Mouse (Mus musculus): ENCODE results near the gene Wdr73.

Gene Wdr73

DNA sequence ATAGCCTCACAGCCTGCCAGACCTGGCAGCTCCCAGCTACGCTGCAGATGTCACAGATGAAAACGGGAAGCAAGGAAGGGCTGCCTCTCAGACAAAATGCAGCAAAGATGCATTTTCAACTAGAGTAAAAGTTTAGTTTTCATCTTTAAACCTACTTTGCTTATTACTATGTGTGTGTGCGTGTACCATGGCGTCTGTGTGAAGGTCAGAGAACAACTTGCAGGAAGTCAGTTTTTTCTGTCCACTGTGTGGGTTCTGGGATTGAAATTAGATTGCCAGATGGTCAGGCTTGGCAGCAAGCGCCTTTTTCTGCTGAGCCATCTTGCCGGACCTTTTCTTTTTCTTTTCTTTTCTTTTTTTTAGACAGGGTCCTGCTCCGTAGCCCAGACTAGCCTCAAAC, 6.9 kb downstream of the Wdr73 start:
- no peak for DNase-seq

DNA sequence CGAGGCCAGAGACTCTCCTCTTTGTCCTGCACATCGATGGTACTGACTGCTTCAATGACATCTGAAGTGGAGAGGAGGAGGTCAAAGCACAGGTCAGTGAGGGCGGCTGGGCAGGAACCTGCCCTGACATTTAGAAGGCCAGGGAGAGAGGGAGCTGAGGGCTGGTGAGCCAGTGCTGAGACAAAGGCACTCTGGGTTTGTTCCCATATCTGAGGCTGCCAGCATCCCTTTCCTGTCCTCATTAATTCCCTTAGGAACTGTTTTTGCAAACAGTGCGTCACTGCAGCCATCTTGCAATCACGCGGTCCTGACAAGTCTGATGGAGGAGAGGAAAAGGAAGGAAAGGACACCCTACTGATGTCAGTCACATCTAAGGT, 7.3 kb downstream of the Wdr73 start:
- DNase-seq: peak; percentile 38

DNA sequence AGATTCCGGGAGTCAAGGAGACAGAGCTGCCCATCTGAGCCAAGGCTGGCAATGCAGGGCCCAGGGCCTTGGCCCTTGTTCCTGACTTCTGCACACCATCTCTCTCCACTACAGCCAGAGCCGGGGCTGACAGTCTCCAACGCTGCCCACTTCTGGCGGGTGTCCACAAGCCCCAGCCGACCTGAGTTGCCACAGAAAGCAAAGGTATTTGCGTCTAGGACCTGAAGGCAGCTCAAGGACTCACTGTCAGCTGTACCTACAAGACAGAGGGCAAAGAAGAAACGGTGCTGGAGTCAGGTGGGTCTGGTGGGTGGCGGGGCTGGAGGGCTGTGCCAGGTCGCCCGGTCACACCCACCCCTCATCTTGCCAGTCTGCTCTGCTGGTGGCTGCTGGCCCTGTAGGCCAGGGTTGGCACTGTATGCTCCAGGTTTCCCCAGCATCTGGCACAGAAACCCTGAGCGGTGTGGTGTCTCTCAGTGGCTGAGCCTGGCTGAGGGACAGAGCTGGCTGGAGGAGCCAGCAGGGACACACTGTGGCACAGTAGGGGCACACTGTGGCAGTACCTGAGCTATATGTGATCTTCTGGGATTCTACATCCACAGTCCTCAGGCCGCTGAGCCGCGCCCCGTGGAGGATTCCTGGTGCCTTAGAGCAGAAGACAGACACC, 7.8 kb downstream of the Wdr73 start:
- no peak for DNase-seq

DNA sequence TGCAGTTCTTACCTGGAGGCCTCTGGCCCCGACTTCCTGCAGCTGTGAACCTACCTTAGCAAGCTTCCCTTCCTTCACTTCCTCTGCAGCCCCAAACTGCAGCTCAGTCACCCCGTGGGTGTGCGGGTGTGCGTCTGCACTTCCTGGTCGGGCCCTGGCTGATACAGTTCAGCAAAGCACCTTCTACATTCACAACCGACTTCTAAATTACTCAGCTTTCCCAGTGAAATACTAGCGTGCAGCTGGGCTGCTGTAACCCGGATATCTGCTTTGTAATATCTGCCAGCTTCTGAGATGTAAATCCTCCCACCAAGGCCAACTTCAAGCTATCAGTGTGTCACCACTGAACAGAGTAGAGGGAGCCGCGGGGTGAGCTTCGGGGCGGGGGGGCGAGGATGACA, 11.2 kb downstream of the Wdr73 start:
- DNase-seq: peak; percentile 36

DNA sequence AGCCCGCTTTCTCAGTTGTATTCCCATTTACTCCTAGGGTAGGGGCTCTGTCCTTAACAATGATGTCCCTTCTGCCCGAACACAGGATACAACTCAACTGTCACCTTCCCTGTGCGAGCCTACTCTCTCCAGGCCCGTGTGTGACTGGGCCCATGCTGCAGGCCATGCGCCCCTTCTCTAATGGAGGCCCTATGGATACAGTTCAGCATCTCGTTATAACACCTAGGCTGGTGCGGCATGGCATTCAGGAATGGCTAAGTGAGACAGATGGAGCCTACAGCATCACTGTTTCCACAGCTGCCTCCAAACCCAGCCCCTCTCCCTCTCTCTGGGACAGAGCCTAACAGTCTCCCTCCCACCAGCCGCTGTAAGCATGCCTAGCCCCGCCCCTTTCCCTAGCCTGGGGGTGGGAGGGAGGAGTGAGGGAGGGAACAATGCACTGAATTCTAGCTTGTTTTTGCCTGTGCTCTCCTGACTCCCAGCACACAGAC, 12.0 kb downstream of the Wdr73 start:
- peak; percentile 81 for DNase-seq

DNA sequence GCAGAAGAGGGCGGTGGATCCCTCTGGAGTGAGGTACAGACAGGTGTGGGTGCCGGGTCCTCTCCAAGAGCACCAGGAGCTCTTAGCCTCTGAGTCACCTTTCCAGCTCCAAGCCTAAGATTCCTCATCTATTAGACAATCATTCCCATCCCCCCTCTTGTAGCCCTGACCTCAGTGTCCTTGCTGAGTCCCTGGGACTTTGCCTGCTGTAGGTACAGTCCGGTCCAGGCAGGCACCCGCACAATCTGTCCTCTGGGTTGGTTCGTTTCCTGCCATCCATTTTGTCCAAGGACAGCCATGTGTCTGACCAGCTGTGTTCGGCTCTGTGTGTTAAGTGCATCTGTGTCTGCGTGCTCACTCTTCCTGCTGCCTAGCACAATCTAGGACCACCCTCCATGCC, 12.5 kb downstream of the Wdr73 start:
- no peak for DNase-seq

DNA sequence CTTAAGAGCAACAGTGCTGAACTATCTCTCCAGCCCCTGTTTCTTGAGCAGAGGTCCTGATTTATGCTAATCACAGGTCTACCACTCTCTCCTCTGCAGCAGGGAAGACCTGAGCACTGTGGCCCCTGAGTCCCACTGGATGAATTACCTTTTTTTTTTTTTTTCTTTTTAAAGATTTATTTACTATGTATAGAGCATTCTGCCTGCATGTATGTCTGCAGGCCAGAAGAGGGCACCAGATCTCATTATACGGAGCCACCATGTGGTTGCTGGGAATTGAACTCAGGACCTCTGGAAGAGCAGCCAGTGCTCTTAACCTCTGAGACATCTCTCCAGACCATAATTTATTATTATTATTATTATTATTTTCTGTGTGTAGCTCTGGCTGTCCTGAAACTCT, 15.4 kb downstream of the Wdr73 start:
- no peak for DNase-seq

DNA sequence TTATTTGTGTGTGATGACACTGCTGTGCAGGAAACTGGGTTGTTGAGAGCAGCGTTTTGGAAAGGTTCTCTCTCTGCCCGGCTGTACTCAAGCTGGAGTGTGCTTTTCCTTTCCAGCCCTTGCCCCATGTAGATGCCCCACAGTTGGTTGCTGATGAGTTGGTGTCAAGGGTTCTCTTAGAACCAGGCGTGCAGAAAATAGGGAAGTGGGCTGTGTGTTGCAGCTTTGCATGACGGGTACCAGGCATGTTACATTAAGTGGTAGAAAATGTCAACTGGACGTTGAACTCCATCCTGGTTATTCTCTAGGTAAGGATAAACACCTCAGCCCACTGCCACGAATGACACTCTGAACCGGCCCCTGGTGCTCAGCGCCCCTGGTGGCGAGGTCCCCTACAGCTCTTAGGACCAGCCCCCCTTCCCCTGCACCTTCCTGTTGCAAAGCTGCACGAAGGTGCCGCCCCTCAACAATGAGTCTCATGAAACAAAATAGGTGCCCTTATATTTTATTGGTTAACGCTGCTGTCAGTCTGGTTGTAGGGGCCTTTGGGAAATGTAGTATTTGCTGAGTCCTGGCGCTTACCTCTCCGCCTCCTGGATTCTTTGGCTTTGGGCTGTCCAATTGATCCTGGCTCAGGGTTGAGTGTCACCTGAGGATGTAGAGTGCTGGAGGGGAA, 18.1 kb downstream of the Wdr73 start:
- DNase-seq: peak; percentile 76

DNA sequence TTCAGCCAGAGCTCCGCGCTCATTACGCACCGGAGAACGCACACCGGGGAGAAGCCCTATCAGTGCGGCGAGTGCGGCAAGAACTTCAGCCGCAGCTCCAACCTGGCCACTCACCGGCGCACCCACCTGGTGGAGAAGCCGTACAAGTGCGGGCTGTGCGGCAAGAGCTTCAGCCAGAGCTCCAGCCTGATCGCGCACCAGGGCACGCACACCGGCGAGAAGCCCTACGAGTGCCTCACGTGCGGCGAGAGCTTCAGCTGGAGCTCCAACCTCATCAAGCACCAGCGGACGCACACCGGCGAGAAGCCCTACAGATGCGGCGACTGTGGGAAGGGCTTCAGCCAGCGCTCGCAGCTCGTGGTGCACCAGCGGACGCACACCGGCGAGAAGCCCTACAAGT, 25.3 kb downstream of the Wdr73 start:
- no peak for DNase-seq

DNA sequence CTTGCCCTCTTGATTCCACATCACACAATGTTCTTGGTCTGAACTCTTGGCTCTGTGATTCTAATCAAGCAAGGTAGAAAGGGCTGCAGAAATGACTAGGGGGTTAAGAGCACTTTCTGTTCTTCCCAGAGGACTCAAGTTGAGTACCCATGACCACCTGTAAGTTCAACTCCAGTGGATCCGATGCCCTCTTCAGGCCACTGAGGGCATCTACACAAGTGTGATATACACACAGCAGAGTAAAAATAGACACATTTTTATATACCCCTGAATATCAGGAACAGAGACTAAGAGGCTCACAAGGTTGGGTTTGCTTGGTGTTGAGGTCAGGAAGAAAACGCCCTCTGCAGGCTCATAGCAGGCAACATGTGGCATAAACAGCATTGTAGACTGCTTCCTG, 27.4 kb downstream of the Wdr73 start:
- DNase-seq: no peak

DNA sequence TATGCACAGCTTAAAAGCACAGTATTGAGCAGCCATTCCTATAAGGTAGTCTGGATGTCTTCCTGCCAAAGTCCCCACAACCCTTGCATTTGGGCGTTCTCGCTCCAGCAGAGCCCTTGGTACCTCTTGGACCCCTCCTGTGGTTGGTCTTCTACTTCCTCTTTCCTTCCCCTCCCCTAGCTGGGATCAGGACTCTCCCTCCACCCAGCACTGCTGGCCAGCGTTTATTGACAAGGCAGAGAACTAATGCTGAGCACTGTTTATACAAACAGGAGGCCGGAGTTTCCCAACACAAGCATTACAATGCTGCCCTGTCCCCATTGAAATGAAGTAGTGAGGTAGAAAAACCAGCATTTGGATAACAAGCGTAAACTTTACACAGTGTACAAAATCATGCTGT, 28.0 kb downstream of the Wdr73 start:
- DNase-seq: no peak

DNA sequence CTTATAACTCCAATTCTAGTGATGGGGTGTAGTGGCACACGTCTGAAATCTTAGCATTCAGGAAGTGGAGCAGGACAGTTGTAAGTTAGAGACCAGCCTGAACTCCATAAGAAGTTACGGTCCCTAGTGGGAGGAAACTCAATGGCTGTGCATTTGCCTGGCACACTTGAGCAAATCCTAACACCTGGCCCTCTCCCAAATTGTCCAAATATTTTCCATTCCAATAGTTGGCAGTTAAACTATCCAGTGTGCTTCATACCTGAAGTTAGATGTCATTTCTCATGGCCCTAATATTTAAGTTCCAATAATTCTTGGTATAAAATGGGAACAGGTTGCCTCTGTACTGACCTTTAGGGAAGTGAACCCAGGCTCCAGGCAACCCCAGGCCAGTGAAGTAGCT, 32.4 kb downstream of the Wdr73 start:
- DNase-seq: no peak

DNA sequence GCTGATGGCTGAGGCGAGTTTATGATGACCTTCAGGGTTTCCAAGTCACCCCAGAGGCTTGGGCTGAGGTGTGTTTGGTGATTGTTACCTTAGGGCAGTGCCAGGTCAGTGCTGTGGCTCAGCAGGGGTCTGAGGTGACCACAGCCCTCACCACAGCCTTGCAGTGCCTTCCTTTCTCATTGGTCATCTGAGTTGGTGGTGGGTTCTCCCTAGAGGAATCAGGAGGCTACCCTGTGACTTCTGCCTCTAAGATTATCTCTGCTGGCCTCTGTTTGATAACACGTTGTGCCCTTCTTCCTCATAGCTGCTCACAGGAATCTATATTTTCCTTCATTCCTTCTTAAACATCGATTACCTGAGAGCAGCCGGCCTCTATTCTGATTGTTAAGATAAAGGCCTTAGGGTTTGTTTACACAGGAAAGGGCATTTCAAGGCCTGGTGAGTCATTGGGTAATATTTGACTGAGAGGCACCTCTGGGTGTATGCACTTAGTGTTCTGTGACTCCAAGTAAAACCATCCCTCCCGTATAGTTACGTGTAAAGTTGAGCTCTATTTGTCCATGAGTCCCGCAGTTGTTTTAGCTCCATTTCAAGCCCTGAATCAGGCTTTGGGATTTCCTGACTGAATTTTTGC, 34.4 kb downstream of the Wdr73 start:
- no peak for DNase-seq

DNA sequence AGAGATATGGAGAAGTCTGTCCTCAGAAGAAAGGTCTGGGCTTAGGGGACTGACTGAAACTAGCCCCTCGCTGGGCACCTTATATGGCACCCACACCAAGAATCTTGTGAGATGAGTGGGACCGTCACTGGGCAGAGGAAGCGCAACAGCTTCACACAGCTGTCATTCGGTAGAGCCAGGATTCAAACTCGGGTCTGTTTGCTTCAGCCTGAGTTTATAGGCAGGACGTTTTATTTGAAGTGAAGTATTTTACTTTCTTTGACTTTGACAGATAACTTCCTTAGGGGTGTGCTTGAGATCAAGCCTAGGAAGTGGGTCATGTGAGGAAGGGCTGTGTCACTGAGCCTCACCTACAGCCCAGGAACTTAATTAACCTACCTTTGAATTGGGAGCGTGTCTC, 35.5 kb downstream of the Wdr73 start:
- DNase-seq: no peak

DNA sequence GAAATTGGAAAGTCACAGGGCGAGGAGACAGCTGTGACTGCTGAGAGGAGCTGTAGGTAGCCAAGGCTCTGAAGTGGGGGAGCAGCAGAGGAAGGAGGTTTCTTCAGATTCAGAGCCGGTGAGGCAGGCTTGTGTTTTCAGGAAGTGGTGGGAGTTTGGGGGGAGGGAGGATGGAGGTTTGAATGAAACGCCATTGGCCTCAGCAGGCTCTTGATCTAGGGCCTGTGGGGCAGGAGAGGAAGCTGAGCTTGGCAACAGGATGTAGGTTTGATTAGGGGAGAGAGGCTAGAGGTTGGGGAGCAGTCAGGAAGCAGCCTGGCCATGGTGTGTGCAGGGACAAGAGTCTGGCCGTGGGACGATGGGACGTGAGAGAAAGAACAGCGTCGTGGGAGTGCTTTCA, 36.2 kb downstream of the Wdr73 start:
- DNase-seq: peak; percentile 49

DNA sequence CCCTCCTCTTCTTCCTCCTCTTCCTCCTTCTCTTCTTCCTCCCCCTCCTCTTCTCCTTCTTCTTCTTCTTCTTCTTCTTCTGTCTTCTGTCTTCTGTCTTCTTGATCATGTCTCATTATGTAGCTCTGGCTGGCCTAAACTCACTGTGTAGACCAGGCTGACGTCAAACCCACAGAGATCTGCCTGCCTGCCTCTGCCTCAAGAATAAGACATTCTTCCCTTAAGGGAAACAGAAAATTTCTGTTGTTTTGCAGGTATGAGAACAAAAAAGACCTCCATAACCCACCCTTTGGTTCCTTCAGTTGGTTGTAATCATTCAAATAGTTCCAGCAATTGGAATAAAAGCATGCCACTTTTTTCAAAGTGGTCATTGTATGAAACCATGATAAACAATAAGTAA, 36.9 kb downstream of the Wdr73 start:
- DNase-seq: no peak

DNA sequence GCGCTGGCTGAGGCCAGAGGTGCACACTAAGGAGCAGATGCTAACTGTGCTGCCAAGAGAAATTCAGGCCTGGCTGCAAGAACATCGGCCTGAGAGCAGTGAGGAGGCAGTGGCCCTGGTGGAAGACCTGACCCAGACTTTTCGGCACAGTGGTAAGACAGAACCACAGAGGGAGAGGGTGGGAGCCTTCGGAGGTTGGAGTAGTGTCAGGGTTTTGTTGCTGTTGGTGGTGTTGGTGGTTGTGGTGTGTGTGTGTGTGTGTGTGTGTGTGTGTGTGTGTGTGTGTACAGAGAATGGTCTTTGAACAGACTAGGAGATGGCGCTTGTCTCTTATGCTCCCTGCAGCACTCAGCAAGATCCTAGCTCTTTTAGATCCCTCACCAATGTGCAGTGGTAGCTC, 37.5 kb downstream of the Wdr73 start:
- DNase-seq: no peak

DNA sequence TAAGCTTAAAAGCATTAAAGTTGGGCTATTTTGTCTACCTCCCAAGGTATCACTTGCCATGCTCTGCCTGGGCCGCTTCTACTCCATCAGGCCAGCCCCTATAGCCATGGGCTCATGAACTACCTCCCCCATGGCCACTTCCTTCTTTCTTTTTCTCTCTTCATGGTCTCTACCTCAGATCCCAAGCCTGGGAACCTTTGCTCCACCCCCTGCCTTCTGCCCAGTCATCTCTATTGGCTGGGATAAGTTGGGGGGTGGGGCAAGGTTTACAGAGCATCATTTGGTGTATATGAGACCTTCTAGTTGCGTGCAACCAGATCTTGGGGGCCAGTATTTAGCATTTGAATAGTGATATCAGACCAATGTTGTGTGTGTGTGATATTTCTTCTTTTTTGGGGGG, 38.6 kb downstream of the Wdr73 start:
- DNase-seq: no peak

DNA sequence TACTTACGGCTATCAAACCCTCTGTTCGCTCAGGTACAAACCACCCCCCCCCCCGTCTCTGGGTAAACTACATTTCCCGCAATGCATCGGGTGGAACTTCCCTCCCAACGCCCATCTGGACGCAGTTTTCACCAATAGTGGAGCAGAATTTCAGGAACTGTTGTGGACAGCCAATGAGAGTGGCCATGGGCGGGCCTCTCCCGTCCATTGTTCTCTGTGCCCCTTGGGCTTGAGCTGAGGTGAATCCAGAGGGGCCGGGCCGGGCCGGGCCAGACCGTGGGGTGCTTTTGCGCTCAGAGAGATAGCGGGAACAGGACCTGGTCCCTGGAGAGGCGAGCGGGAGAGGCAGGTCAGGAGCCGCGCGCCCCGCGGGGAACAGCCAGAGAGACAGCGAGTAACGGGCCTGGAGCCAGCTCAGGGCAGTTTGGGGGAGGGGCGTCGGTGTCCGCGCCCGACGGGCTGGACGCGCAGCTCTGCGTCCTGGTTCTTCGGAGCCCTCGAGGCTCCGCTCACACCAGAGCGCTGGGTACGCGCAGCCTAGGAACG, 40.3 kb downstream of the Wdr73 start, which contains the start of gene Zscan2:
Zscan2 (plus strand) TSS at position 192 of the 546 bp plus-strand sequence.
- DNase-seq: peak; percentile 92

DNA sequence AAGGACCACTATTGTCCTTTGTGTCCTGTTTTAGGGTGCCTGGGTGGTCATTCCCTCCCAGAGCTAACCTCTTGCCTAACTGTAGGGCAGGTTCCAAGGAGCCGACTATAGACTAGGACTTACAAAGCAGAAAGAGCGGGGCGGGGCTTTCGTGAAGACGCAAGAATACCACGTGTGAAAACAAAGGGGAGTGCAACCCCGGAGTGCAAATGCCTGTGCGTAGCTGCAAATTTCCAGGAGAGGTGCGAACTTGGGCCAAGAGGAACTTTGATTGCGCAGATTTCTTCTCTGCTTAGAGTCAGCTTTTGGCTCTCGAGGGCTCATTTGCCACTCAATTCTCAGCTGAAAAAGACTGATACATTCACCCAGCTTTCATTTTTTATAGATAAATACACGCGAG, 40.8 kb downstream of the Wdr73 start:
- DNase-seq: peak; percentile 76

DNA sequence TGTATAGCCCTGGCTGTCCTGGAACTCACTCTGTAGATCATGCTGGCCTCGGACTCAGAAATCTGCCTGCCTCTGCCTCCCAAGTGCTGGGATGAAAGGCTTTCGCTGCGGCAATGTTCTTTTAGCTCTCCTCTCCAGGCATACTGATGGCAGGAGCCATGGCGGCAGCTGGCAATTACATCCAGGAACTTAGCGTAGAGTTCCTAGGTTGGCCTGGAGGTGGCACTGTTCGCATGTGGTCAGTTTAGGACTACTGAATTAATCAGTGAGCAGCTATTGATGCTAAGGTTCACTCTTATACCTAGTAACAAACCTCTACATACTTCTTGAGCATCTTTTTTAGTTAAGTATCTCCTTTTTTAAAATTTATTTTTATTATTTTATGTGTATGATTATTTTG, 43.9 kb downstream of the Wdr73 start:
- DNase-seq: peak; percentile 90

DNA sequence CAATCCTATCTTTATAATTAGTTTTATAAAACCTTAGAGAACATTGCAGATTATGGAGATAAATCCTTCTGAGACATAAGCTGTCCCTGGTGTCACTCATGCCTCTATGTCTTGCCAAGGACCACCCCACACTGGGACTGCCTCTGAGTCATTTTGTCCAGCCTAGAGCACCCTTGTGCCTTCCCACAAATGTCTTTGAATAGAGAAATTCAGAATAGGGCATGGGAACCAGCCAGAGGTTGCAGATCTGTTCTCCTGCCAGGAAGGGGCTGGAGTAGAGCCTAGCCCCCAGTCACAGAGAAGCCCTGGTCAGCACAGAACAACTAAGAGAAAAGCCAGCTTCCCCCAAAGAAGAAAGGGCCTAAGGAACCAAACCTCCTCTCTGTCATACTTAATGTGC, 45.8 kb downstream of the Wdr73 start:
- DNase-seq: no peak

DNA sequence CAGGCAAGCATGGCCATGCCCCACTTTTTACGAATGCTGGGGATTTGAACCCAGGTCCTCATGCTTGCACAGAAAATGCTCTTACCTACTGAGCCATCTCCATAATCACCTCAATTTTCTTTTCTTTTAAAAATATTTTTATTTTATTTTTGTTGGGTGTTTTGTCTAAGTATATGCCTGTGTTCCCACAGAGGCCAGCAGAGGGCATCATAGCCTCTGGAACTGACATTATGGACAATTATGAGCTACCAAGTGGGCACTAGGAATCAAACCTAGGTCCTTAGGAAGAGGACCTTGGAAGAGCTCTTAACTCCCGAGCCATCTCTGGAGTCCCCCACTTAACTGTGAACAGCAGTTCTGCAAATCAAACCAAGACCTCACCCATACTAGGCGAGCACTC, 47.9 kb downstream of the Wdr73 start:
- DNase-seq: no peak

DNA sequence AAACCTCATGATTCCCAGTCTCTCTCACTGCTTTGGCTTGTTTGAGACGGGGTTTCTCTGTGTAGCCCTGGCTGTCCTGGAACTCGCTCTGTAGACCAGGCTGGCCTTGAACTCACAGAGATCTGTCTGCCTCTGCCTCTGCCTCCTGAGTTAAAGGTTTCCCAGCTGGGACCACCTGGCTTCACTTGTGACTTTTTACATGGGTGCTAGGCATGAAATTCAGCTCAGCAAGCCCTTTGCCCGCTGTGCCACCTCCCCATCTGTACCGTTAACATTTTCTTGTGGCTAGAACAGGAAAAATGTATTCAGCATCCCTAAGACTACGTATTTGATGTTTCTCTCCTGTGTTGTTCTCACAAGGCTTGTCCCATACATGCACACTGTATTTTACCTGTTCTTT, 50.5 kb downstream of the Wdr73 start:
- DNase-seq: no peak

Measured in kidney, postnatal 10 days (tissue).